ENCODE assay signal across 9 mouse cellular contexts in genomic region chr3:94888595-94888994, GRCm38 (mm10). TPM values are rescaled to one million over a fixed set of nuclear protein-coding genes. Genes with fewer than 3 reads are reported as not detected.
DNase-seq lines count a peak whose midpoint lies in the region; ATAC-seq and TF ChIP-seq lines count a peak whose summit lies in the region.
"Had no signal": no experiment of that assay in that cellular context is flagged by ENCODE, and none has a peak within 500 bp of the region (broad histone marks: within the 10 kb centered on the region; RNA-seq: fewer than 3 reads in every experiment).

No protein-coding gene starts in this region.

- no peak overlapping the region for H3K4me3 ChIP-seq in kidney, postnatal 0 days (replicated peaks; ENCODE audit: low read depth, low read length)
- H3K4me3 ChIP-seq in midbrain, embryonic 13.5 days (replicated peaks), result no peak overlapping the region
- H3K4me3 ChIP-seq: limb, embryonic 15.5 days had no signal

- H3K27me3 ChIP-seq in kidney, postnatal 0 days (ENCODE audit: insufficient read depth, low read length), result no peaks in the 10 kb centered on the region
- H3K27me3 ChIP-seq in midbrain, embryonic 13.5 days, result peaks cover 3% of the 10 kb centered on the region; the same call in 1 of the 2 replicates
- H3K27me3 ChIP-seq: limb, embryonic 15.5 days had no signal

- peak; percentile 18 to 45 for DNase-seq in cerebellum, postnatal 14 days
- no peak for DNase-seq in cerebellum, adult 8-10 months
- DNase-seq in urinary bladder, postnatal 14 days (ENCODE audit: low spot score), result peak; percentile 55
- no peak for DNase-seq in urinary bladder, postnatal 4 days (ENCODE audit: low spot score in 2 of 2)
- peak; percentile 72 for DNase-seq in kidney, postnatal 0 days (ENCODE audit: low spot score)
- peak; percentile 38 for DNase-seq in thymus, postnatal 14 days
- DNase-seq in left cerebral cortex, adult 9 months (ENCODE audit: low spot score in 2 of 2), result no peak

- no peak overlapping the region for H3K9ac ChIP-seq in kidney, postnatal 0 days (ENCODE audit: low read depth, low read length)
- no peak overlapping the region for H3K9ac ChIP-seq in midbrain, embryonic 13.5 days (replicated peaks)
- H3K9ac ChIP-seq: limb, embryonic 15.5 days had no signal

- peaks cover 13% of the 10 kb centered on the region for H3K36me3 ChIP-seq in kidney, postnatal 0 days (ENCODE audit: insufficient read depth, low read length)
- peaks cover 17% of the 10 kb centered on the region for H3K36me3 ChIP-seq in midbrain, embryonic 13.5 days

- no peak for ATAC-seq in kidney, postnatal 0 days (replicated peaks; ENCODE audit: low FRiP score, low read depth)
- no peak for ATAC-seq in midbrain, embryonic 13.5 days

- H3K9me3 ChIP-seq in kidney, postnatal 0 days (replicated peaks; ENCODE audit: low read length), result no peaks in the 10 kb centered on the region
- no peaks in the 10 kb centered on the region for H3K9me3 ChIP-seq in midbrain, embryonic 13.5 days
- H3K9me3 ChIP-seq: limb, embryonic 15.5 days had no signal

- H3K4me2 ChIP-seq in kidney, postnatal 0 days (ENCODE audit: low read length), result no peak overlapping the region
- H3K4me2 ChIP-seq in midbrain, embryonic 13.5 days (replicated peaks), result no peak overlapping the region
- H3K4me2 ChIP-seq: limb, embryonic 15.5 days had no signal

- H3K4me1 ChIP-seq in kidney, postnatal 0 days (replicated peaks; ENCODE audit: insufficient read depth, low read length), result peaks cover 5% of the 10 kb centered on the region; the same call in 1 of the 2 replicates
- peaks cover 26% of the 10 kb centered on the region for H3K4me1 ChIP-seq in midbrain, embryonic 13.5 days (replicated peaks)

- TF ChIP-seq CTCF in kidney, postnatal 0 days (IDR thresholded peaks at IDR 0.05; ENCODE audit: low read depth), result peak; percentile 82

- no peak overlapping the region for H3K27ac ChIP-seq in kidney, postnatal 0 days
- no peak overlapping the region for H3K27ac ChIP-seq in midbrain, embryonic 13.5 days
- H3K27ac ChIP-seq: limb, embryonic 15.5 days had no signal

RNA-seq across cellular contexts. Expression of gene Psmb4, which starts 1.8 kb away (rescaled TPM):
- polyA plus RNA-seq in kidney, postnatal 0 days (2015; fragmentation: Nextera tagmentation; extraction: Ambion mirVana), result 317 and 329 TPM in 2 replicates
- 375 and 391 TPM in 2 replicates for polyA plus RNA-seq in midbrain, embryonic 13.5 days (2015; fragmentation: Nextera tagmentation; extraction: Ambion mirVana)

RNA-seq across cellular contexts. Expression of gene Selenbp1, which starts 44.3 kb away (rescaled TPM):
- polyA plus RNA-seq in kidney, postnatal 0 days (2015; fragmentation: Nextera tagmentation; extraction: Ambion mirVana), result 131 and 168 TPM in 2 replicates
- polyA plus RNA-seq in midbrain, embryonic 13.5 days (2015; fragmentation: Nextera tagmentation; extraction: Ambion mirVana), result 7.7 and 9.0 TPM in 2 replicates

RNA-seq across cellular contexts. Expression of gene Pogz, which starts 51.2 kb away (rescaled TPM):
- polyA plus RNA-seq in kidney, postnatal 0 days (2015; fragmentation: Nextera tagmentation; extraction: Ambion mirVana), result 14.1 and 14.6 TPM in 2 replicates
- 26.9 and 27.3 TPM in 2 replicates for polyA plus RNA-seq in midbrain, embryonic 13.5 days (2015; fragmentation: Nextera tagmentation; extraction: Ambion mirVana)

Comparison
In these comparisons a context has a peak if more than half of its experiments do, and no peak if none do; other contexts are left out.
1. DNase-seq: peak in cerebellum, postnatal 14 days (2 of 2), urinary bladder, postnatal 14 days (single experiment), kidney, postnatal 0 days (single experiment) and thymus, postnatal 14 days (single experiment); none in cerebellum, adult 8-10 months (single experiment), urinary bladder, postnatal 4 days (0 of 2) and left cerebral cortex, adult 9 months (0 of 2).
2. RNA of gene Selenbp1, which starts 44.3 kb away (polyA plus RNA-seq): 131 to 168 TPM in kidney, postnatal 0 days; 7.7 to 9.0 TPM in midbrain, embryonic 13.5 days; every median in the first group is over 10 times any median in the second.